In genomic region chrX:95166317-95166716, GRCm38 (mm10) we compare ENCODE assay signal across 8 mouse cellular contexts. TPM values are rescaled to one million over a fixed set of nuclear protein-coding genes. Genes with fewer than 3 reads are reported as not detected.
DNase-seq lines count a peak whose midpoint lies in the region; ATAC-seq lines count a peak whose summit lies in the region.

No protein-coding gene starts in this region.

- no peaks in the 10 kb centered on the region for H3K9me3 ChIP-seq in hindbrain, embryonic 15.5 days

- H3K27me3 ChIP-seq in hindbrain, embryonic 15.5 days, result no peaks in the 10 kb centered on the region

- peak; percentile 99 for ATAC-seq in hindbrain, embryonic 15.5 days (ENCODE audit: low FRiP score, low read depth)

- H3K36me3 ChIP-seq in hindbrain, embryonic 15.5 days, result no peaks in the 10 kb centered on the region

- peak; percentile 93 for DNase-seq in Muller cell, postnatal 12 days (ENCODE audit: inconsistent ontology term)
- DNase-seq in cerebellum, adult 9-11 months, result peak; percentile 95
- peak; percentile 62 to 75 for DNase-seq in frontal cortex, postnatal 25 days (ENCODE audit: low spot score in 2 of 2)
- DNase-seq in left cerebral cortex, adult 11 months (ENCODE audit: low spot score), result peak; percentile 88
- DNase-seq in lung, postnatal 4 days, result peak; percentile 81 to 93
- peak; percentile 60 for DNase-seq in retina, postnatal 7 days (ENCODE audit: low read depth, low spot score)
- DNase-seq in urinary bladder, adult 2 months (ENCODE audit: low spot score), result peak; percentile 52

- peak overlapping the region; percentile 87 for H3K27ac ChIP-seq in hindbrain, embryonic 15.5 days (replicated peaks)

- H3K4me2 ChIP-seq in hindbrain, embryonic 15.5 days, result peak overlapping the region; percentile 61

- 11% methylated on average over 16 of the region's 16 CpGs for WGBS in hindbrain, embryonic 15.5 days

- H3K4me3 ChIP-seq in hindbrain, embryonic 15.5 days, result peak overlapping the region; percentile 45

- peaks cover 10% of the 10 kb centered on the region; the same call in 1 of the 2 replicates for H3K4me1 ChIP-seq in hindbrain, embryonic 15.5 days (replicated peaks)

- peak overlapping the region; percentile 57; the same call in 1 of the 2 replicates for H3K9ac ChIP-seq in hindbrain, embryonic 15.5 days

RNA-seq across cellular contexts. Expression of gene Arhgef9, which starts 30.3 kb away (rescaled TPM):
- 44.9 and 45.7 TPM in 2 replicates for polyA plus RNA-seq in hindbrain, embryonic 15.5 days (2015; fragmentation: Nextera tagmentation; extraction: Ambion mirVana)
- polyA plus RNA-seq in urinary bladder, adult 2 months (2012; rRNA removed), result 21.7 and 29.0 TPM in 2 replicates

Comparison
In these comparisons a context has a peak if more than half of its experiments do, and no peak if none do; other contexts are left out.
1. Peak in every context shown above with its lines: DNase-seq, ATAC-seq, H3K4me3 ChIP-seq and H3K27ac ChIP-seq.